Mouse (Mus musculus) erythroblast, embryonic 14.5 days (primary cell): Measurements from ENCODE around the gene Galnt9.

Experiments used
- GATA1 ChIP-seq: IDR thresholded peaks from 2 replicates; pipeline ENCODE4 v1.6.1; 2012; ENCODE audit warnings: low read length, inconsistent platforms, mixed read lengths
- TAL1 ChIP-seq: IDR thresholded peaks from 3 replicates; pipeline ENCODE4 v1.6.1; 2012; ENCODE audit warnings: low read length, inconsistent platforms, mixed read lengths

DNA sequence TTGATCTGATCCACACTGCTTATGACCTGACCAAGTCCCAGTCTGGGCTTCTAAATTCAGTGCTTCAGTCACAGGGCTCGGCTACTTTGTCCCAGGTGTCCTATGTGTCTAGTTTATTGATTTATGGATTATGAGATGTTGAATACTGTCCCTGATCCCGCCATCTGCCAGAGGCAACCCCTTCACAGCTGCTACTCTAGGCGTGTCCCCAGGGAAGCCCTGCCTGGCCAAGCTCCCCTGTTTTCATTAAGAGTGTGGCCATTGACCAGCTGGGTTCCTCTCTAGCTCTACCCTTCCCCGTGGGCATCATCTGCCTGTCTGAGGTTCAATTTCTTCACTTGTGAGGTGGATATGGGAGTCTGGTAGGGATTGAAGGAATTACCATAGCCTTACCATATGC, 9.2 kb downstream of the Galnt9 start:
- TF ChIP-seq GATA1 (no peak), TAL1 (no peak)
